Mouse (Mus musculus) naive thymus-derived CD4-positive, alpha-beta T cell, adult 2 months (primary cell): ENCODE data around the gene Ube2c.
A peak's percentile ranks its signal among the peaks of the same experiment; 100 is the strongest.

ENCODE experiments used
- DNase-seq: peaks from one replicate; pipeline ENCODE4 v3.0.0-alpha.2; 2011; ENCODE audit warnings: low read depth

Gene Ube2c

DNA sequence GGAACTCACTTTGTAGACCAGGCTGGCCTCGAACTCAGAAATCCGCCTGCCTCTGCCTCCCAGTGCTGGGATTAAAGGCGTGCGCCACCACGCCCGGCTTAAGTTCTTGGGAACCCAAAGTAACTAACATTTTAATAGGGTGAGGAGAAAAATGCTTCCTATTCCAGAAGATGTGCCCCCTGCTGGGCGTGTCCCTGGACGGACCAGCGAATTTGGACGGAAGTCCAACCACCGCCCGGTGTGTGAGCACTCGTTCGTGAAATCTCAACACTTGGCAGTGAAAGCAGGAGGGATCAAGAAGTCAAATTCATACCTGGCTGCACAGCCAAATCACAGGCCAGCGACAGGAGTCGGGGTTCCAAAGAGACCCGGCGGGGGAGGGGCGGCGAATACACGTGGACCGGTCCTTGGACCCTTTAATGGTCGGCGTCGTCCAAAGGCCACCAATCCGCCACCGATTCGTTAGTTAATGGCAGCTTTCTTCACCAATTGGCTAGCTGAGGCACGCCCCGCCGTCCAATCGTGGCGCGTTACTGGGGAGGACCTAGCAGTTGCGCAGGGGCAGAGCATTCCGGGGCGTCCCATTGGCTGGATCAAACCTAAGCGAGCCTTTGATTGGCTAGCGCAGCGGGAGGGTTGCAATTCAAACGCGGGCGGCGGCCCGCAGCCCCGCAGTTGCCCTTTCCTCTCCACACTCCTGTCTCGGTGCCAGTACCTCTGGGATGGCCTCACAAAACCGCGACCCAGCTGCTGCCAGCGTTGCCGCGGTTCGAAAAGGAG, at the start of gene Ube2c:
Gene Ube2c, plus strand, starts transcription at position 641 of the 780 bp plus-strand sequence.
- peak; percentile 97 for DNase-seq

GRCm38 (mm10) chr2:164723276-164723675, 46.4 kb upstream of the Ube2c start:
- no peak for DNase-seq

- DNase-seq: peak; percentile 74
Measured at GRCm38 (mm10) chr2:164725895-164726619, 43.6 kb upstream of the Ube2c start.

GRCm38 (mm10) chr2:164731719-164732118, 38.0 kb upstream of the Ube2c start:
- DNase-seq: no peak

- no peak for DNase-seq
Measured at GRCm38 (mm10) chr2:164733259-164733658, 36.4 kb upstream of the Ube2c start.

- DNase-seq: no peak
Measured at GRCm38 (mm10) chr2:164734839-164735238, 34.9 kb upstream of the Ube2c start.

GRCm38 (mm10) chr2:164735446-164735845, 34.3 kb upstream of the Ube2c start:
- DNase-seq: no peak

DNA sequence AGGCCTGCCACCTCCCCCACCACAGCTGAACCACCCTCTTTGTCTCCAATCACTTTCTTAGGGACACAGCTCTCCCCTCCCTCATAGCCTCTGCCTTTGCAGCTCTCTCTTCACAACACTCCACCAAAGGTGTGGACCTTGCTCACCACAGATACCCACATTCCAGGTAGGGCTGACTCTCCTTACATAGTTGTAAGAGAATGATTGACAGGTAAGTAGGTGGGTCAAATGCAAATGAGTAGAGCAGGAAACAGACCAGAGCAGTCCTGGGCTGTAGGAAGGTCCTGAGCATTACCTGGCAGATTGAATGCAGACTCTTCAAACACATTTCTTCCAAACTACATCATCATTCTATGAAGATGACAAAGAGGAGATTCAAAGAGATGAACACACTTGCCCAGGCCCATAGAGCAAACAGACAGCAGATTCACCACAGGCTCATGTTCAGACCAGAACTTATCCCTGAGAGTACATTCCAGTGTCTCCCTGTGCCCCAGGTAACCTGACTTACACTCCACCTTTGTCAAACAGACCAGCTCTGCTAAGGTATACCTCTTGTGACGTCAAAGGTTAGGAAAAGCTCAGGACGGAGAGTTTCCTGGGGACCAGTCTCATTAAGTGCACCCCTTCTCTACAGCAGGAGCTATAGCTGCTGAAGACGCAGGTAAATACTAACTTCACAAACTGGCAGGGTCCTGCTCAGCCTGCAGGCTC, 32.2 kb upstream of the Ube2c start:
- no peak for DNase-seq

- DNase-seq: no peak
Measured at GRCm38 (mm10) chr2:164739876-164740275, 29.8 kb upstream of the Ube2c start.

DNA sequence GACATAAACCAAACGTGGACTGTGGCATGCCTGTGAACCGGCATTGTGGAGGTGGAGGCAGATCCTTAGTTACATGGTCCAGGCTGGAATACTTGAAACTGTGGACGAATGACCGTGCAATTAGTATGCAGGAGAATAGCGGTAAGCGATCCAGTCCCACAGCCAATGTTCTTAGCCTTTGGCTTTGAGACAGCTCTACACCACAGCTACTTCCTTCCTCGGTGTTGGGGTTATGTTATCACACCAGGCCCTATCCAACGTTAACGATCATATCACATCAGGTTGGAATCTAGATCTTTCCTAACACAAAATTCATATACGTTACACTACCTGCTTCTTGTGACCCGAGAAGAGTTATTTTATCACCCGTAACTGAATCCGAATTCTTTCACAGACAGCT, 24.7 kb upstream of the Ube2c start:
- no peak for DNase-seq

DNA sequence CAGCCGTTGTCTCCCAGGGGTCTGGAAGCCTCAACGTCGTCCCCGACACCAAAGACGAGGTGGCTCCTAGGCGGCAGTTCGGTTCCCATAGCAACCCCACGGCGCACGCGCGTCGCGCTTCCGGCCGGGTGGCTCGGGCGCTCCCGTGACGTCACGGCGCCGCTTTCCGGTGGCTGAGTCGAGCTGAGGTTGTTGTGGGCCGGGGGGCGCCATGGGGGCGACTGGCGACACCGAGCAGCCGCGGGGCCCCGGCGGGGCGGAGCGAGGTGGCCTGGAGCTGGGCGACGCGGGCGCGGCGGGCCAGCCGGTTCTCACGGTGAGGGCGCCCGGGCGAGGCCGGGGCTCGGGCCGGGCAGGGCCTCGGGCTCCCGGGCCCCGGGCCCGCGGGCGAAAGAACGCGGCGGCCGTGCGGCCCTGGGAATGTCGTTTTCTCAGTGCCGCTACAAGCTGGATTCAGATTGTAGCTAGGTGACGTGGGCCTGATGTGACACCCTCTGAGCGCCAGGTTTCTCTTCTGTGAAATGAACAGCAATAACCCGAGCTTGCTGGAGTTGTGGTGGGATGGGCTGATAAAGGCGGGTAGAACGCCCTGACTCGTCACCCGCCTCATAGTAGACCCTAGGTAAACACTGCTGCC, 23.7 kb upstream of the Ube2c start, which contains the start of the genes Wfdc3 and Dnttip1:
Gene Wfdc3, minus strand, starts transcription at position 89 of the 637 bp plus-strand sequence.
Gene Dnttip1, plus strand, starts transcription at position 141 of the 637 bp plus-strand sequence.
- peak; percentile 98 for DNase-seq

DNA sequence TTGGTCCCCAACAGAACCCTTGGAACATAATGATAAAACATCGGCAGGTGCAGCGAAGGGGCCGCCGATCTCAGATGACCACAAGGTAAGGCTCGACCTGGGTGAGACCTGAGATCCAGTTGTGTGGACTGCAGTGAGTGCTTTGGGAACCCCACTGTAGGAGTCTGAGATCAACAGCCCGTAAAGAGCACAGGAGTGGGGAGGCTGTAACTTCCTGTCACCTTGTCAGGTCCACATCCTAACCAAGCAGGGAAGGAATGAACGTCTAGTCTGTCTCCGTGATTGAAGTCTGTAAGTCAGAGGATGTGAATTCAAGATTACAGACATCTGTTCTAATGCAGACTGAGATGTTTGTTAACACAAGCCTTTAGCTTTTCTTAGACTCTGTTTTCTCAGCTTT, 23.0 kb upstream of the Ube2c start:
- DNase-seq: peak; percentile 67

DNA sequence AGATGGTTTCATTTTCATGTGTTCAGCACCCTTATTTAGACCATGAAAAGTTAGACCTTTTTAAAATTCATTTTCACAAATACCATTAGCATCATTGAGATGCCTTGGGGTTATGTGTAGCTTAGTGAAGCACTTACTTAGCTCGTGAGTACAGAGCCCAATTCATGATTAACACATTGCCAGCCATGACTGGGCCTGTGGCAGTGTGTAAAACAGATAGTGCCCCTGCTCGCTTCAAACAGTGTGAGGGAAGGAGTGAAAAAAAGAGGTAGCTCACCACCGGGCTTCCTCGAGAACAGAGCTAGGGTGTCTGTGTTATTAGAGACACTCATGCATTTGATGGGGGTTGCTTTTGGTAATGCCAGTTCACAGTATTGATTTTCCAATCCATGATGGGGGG, 21.5 kb upstream of the Ube2c start:
- DNase-seq: no peak

- no peak for DNase-seq
Measured at GRCm38 (mm10) chr2:164748991-164749390, 20.7 kb upstream of the Ube2c start.

DNA sequence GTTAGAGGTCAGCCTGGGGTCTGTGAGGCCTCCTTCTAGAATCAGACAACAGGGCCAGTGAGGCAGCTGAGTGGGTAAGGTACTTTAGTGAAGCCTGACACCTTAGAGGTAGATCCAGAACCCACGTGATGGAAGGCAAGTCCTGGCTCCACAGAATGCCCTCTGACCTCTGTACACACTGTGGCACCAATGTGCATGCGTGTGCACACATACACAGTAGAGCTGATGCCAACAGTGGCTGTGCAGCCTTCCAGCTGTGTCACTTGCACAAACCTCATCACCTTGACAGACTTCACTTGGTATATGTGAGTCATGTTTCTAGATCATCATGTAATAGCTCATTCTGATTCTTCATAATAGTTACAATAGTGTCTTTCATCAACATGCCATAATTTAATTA, 17.2 kb upstream of the Ube2c start:
- DNase-seq: no peak

DNA sequence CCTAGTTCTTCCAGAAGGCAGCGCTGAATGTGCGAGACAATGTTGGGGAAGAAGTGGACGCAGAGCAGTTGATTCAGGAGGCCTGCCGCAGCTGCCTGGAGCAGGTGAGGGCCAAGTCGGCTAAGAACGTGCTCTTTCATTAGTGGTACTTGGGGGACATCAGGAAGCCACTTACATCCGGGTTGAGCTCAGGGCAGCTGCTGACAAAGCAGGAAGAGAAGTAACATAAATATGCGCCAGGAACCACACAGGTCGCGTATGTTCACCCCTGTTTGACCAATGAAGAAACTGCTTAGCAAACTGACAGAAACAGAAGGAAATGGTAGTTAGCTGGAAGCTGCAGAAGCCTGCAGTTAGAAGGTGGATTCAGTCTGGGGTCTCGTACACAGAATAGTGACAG, 15.6 kb upstream of the Ube2c start:
- DNase-seq: no peak

DNA sequence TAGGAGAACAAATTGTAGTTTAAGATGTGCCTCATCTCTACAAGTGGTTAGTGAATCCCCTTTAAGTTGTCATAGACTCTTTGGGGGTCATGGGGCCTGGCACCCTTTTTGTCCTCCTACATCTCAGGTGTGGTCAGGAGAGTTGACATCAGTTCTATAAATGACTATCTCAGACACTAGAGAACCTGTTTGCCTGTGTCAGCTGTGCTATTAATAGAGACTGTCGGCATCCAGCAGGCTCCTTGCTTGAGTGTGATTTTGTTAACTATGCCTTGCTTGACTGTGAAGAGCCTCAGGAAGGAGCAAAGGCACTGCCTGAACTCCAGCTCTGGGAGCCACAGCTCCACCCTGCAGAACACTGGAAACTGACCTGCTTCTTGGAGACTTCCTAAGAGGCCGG, 14.9 kb upstream of the Ube2c start:
- no peak for DNase-seq

GRCm38 (mm10) chr2:164757841-164758240, 11.9 kb upstream of the Ube2c start:
- no peak for DNase-seq

DNA sequence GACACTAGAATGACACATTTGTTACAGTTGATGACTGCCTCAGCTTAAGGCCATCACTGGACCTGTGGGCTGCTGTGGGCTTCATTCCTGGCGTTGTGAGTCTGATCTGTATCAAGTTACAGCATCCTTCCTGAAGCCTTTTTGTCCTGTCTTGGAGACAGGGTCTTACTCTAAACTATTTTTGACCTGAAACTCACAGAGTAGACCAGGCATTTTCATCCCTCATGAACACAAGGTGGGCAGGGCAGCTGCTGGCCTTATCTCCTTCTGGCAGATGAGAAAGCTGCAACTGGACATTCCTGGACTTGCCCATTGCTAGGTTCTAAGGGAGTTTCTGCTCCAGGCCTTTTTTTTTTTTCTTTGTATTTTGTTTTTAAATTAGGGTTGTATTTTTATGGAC, 11.0 kb upstream of the Ube2c start:
- no peak for DNase-seq

- no peak for DNase-seq
Measured at GRCm38 (mm10) chr2:164760059-164760833, 9.5 kb upstream of the Ube2c start.

DNA sequence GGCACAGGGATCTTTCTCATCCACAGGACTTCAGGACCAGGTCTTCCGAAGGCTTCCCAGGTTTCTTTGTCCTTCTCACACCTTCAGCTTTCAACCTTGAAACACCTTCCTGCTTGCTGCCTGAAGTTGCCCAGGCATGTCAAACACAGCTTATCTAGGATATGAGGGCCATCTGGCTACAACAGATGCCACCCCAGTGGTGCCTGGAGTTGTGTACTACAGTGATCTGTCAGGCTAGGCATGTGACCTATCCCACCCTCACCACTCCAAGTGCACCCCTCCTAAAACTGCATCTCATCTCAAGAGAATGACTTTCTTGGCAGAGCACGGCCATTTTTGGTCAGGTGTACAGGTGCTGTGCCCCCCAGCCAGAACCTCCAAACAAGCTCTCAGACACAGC, 8.2 kb upstream of the Ube2c start:
- no peak for DNase-seq
